Mouse (Mus musculus) megakaryocyte, embryonic 14.5 days (primary cell): ENCODE results near the gene Slc26a10.

Experiments
- FLI1 ChIP-seq: IDR thresholded peaks from 2 replicates; pipeline ENCODE4 v1.6.1; 2012; ENCODE audit warnings: low read length, inconsistent platforms, mixed read lengths
- GATA1 ChIP-seq: IDR thresholded peaks from 3 replicates; pipeline ENCODE4 v1.6.1; 2012; ENCODE audit warnings: mixed read lengths, low read length, inconsistent platforms, borderline replicate concordance

- TF ChIP-seq GATA1 (no peak), FLI1 (no peak)
Observed at GRCm38 (mm10) chr10:127158471-127158870, 22.0 kb downstream of the Slc26a10 start.
